Mouse (Mus musculus) forelimb bud, embryonic 11.5 days (tissue): ENCODE measurements around the gene Cfap58.

Experiments used
- DNase-seq: peaks from one replicate; pipeline ENCODE4 v3.0.0-alpha.2; 2012; ENCODE audit warnings: low read depth, low spot score

The Cfap58 gene

GRCm38 (mm10) chr19:47978109-47978701 lies 40.7 kb downstream of the Cfap58 start:
- no peak for DNase-seq

DNA sequence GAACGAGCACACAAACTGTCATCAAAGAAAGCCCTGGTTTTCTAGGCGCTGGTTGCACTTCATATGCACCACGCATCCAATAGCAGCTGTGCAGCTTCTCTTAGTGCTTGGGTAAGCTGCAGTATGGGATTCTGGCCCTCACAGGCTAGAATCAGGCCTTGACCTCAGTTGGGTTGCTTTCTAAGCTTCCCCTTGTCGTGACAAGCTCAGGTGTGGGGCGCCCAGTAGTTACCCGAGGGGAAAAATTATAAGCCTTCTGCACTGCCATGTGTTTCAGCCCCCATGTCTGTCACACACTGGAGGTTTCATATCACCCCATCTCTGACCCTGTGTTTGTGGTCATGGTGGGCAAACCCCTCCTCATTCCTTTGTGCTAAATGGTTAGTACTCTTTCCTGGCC lies 42.0 kb downstream of the Cfap58 start:
- no peak for DNase-seq

GRCm38 (mm10) chr19:47980241-47980640 lies 42.8 kb downstream of the Cfap58 start:
- no peak for DNase-seq

- no peak for DNase-seq
These were observed 48.2 kb downstream of the Cfap58 start for GRCm38 (mm10) chr19:47985606-47986213.

GRCm38 (mm10) chr19:47987986-47988385 lies 50.5 kb downstream of the Cfap58 start:
- no peak for DNase-seq

- peak; percentile 59 for DNase-seq
These were observed 51.0 kb downstream of the Cfap58 start for GRCm38 (mm10) chr19:47988456-47988855.

DNA sequence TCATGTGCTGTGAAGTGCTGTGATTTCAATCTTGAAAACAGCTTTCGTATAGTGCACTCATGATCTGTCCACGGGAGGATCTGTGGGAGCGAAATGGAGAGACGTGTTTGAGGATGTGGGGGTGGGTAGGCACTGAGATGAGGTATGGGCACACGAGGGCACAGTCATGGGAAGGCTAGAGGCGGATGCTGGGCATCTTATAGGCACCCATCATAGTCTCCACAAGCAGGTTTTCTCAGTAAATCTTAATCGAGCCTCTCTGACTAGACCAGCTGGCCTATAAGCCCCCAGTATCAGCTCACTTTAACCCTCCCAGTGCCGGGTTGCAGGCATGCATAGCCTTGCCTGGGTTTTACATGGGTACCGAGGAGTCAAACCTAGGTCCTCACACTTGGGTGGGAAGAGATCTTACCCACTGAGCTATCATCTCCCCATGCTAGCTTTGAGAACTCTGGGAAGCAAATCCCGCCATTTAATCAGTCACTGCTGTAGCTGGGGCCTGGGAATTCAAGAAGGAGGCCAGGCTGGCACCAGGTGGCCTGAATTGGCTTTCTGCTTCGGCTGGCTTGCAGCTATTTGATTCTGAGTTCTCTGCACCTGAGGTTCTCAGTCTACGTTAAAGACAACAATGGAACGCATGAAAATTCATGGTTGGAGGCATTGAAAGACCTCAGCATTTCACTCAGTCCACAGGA lies 51.6 kb downstream of the Cfap58 start:
- DNase-seq = no peak

DNA sequence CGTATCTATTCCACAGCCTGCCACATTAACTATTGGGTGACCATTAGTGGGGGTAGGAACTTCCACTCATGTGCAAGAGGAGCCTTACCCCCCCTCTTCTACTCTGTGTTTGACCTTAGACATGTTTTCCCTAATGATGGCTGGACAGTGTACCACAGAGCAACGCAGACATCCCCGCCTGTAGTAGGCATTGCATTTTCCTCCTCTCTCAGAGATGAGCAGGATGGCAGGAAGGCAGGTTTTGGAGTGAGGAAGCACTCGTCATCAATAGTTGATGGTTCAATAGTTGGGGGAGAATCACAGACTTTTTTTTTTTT lies 52.1 kb downstream of the Cfap58 start:
- no peak for DNase-seq

- peak; percentile 34 for DNase-seq
These were observed 63.8 kb downstream of the Cfap58 start for GRCm38 (mm10) chr19:48001240-48001639.

DNA sequence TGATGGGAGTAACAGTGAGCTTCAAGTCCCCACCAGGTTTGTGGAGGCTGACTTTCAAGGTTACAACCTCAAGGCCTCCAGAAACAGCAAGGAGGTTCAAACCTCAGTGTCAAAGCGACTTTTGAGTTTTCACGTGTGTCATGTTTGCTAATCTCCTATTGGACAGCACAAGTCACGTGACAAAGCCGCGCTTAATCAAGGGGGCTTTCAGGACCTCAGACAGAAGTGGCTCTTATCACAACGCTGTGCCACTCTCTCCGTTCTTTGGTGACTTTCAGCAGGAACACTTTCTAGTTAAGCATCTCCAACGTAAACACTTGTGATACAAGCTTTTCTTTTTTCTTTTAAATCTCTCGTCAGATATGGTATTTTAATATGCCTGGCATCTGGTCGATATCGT lies 64.3 kb downstream of the Cfap58 start:
- no peak for DNase-seq

GRCm38 (mm10) chr19:48008771-48009413 lies 71.4 kb downstream of the Cfap58 start:
- DNase-seq = no peak

- DNase-seq = no peak
These were observed 72.3 kb downstream of the Cfap58 start for GRCm38 (mm10) chr19:48009586-48010331.

- DNase-seq = no peak
These were observed 82.6 kb downstream of the Cfap58 start for GRCm38 (mm10) chr19:48020103-48020502.

DNA sequence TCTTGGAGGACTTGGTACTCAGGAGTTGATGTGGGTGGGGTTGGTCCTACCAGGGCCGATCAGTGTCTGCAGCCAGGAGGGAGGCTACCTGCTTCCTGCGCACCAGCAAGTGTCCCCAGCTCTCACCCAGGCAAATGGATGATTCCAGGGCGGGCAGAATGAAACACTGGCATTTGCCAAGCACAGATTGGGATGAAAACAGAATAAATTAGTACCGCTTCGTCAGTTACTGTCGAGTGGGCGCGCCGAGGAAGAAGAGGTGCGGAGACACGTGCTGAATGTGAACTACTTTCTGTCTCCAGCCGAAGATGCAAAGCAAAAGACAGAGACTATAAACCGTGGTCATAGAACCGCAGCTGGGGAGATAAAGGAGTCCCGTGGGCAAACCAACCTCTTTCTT lies 84.0 kb downstream of the Cfap58 start:
- DNase-seq = no peak

- no peak for DNase-seq
These were observed 85.3 kb downstream of the Cfap58 start for GRCm38 (mm10) chr19:48022763-48023162.

DNA sequence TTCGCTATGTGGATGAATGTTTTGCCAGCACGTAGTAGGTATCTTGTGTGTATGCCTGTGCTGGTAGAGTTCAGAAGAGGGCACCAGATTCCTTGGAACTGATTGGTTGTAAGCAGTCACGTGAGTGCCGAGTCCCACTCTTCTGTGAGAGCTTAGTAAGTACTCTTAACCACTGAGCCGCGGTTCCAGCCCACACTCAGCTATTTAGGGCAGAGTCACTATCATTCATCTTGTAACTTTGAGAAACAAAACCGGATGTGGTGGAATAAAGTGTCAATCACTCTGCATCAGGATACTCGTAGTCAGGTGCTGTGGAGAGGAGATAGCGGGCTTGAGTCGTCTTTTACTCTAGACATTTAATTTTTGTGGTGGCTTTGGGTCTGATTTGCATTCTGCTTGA lies 86.3 kb downstream of the Cfap58 start:
- DNase-seq = no peak

DNA sequence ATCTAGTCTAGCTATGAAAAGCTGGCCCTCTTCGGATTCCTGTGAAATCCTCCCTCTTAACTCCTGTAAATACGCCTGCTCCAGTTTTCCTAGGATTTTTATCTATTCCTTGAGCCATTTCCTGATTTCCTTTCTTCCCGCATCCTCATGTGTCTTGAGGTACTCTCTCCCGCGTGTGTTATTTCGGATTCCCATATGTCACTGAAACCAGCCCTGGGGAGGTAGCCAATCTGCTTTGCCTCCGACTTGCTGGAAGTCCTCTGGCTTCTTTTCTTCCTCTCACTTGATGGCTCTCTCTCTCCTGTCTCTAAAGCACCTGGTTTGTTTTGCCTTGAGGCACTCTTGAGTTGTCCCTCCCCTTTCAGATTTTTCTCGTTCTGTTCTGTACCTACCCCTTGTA lies 87.9 kb downstream of the Cfap58 start:
- no peak for DNase-seq

DNA sequence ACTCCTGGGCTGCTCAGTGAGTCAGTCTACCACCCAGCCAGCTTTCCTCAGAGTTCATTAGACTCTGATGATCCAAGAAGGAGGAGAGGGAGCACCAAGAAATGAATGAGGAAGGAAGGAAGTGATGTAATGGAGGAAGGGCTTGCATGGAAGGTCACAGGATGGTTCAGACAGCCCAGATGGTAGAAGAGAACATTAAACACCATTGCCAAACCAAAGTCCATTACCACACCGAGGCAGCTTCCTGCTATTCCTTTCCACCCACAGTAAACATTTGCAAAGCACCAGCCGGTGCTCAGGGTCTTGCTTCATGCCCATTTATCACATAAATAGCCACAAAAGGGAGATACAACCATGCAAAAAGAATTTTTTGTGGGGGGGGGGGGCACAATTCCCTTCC lies 89.4 kb downstream of the Cfap58 start:
- DNase-seq = no peak

GRCm38 (mm10) chr19:48039554-48039953 lies 102.1 kb downstream of the Cfap58 start:
- DNase-seq = no peak

- DNase-seq = no peak
These were observed 109.8 kb downstream of the Cfap58 start for GRCm38 (mm10) chr19:48047315-48047714.

GRCm38 (mm10) chr19:48049361-48049760 lies 111.9 kb downstream of the Cfap58 start:
- no peak for DNase-seq

GRCm38 (mm10) chr19:48063289-48063688 lies 125.8 kb downstream of the Cfap58 start:
- no peak for DNase-seq
